Mouse (Mus musculus) CH12.LX (cell line): ENCODE results near the gene Tnfrsf1a. TPM values are rescaled to one million over a fixed set of nuclear protein-coding genes. Genes with fewer than 3 reads are reported as not detected.

Experiments
- DNase-seq: peaks from one replicate; pipeline ENCODE4 v3.0.0-alpha.2; 2013; ENCODE audit errors: extremely low read depth
- H3K27ac ChIP-seq: 2 replicates; pipeline ENCODE4 v1.5.1; 2012; ENCODE audit warnings: low read depth, mild to moderate bottlenecking, control low read depth, moderate library complexity; ENCODE audit not compliant: insufficient read depth
- H3K27me3 ChIP-seq: replicated peaks from 2 replicates; pipeline ENCODE3; 2012; ENCODE audit warnings: inconsistent platforms
- H3K36me3 ChIP-seq, 2 experiments: replicated peaks in 1 of 2; 2 replicates each; pipeline versions ENCODE3 to v1.6.1; 2012; ENCODE audit warnings: inconsistent platforms in 1 of 2, low read length in 1 of 2, mild to moderate bottlenecking in 1 of 2, mixed read lengths in 1 of 2, moderate library complexity in 1 of 2; ENCODE audit not compliant: control insufficient read depth in 1 of 2, insufficient read depth in 1 of 2
- H3K4me1 ChIP-seq, 2 experiments: 2 replicates each; pipeline ENCODE4 v1.6.1; 2012; ENCODE audit warnings: inconsistent platforms in 1 of 2, moderate library complexity in 1 of 2; ENCODE audit not compliant: insufficient read depth in 2 of 2, control insufficient read depth in 1 of 2
- H3K4me2 ChIP-seq: 2 replicates; pipeline ENCODE4 v1.6.1; 2012; ENCODE audit warnings: low read depth, mild to moderate bottlenecking, control low read depth; ENCODE audit not compliant: poor library complexity, insufficient read depth, severe bottlenecking
- H3K4me3 ChIP-seq, 3 experiments: fragments of 150-350 bp in 1 of 3; sonication (generic) in 1 of 3; replicated peaks in 1 of 3; 2 replicates each; pipeline versions ENCODE3 to v1.5.1; 2011 to 2012; ENCODE audit warnings: low read depth in 2 of 3, low read length in 2 of 3, mild to moderate bottlenecking in 2 of 3, moderate library complexity in 2 of 3, control low read depth in 1 of 3, improper control_type of control experiment in 1 of 3, inconsistent platforms in 1 of 3, mixed read lengths in 1 of 3; ENCODE audit not compliant: poor library complexity in 1 of 3
- H3K79me2 ChIP-seq: replicated peaks from 2 replicates; pipeline ENCODE4 v1.6.1; 2012; ENCODE audit warnings: mild to moderate bottlenecking, moderate library complexity; ENCODE audit not compliant: control insufficient read depth, poor library complexity, insufficient read depth, severe bottlenecking; ENCODE audit errors: extremely low read depth
- H3K9ac ChIP-seq: 2 replicates; pipeline ENCODE4 v1.6.1; 2012; ENCODE audit warnings: low read depth, mild to moderate bottlenecking, control low read depth, moderate library complexity; ENCODE audit not compliant: insufficient read depth
- H3K9me3 ChIP-seq: replicated peaks from 2 replicates; pipeline ENCODE3; 2012; ENCODE audit warnings: low read length, inconsistent platforms, mixed read lengths
- CHD2 ChIP-seq: IDR thresholded peaks from 2 replicates; pipeline ENCODE4 v1.6.1; 2011; ENCODE audit warnings: low read length, improper control_type of control experiment
- CTCF ChIP-seq, 2 experiments: IDR thresholded peaks in 1 of 2; conservative IDR thresholded peaks in 1 of 2; 2 replicates each; pipeline ENCODE4 v1.5.1; 2011 to 2012; ENCODE audit warnings: low read depth in 2 of 2, low read length in 2 of 2, improper control_type of control experiment in 1 of 2, inconsistent platforms in 1 of 2, mild to moderate bottlenecking in 1 of 2, moderate library complexity in 1 of 2
- ELF1 ChIP-seq: IDR thresholded peaks from 2 replicates; pipeline ENCODE4 v1.6.1; 2014; ENCODE audit warnings: low read depth, mild to moderate bottlenecking, inconsistent platforms, low read length, improper control_type of control experiment
- HCFC1 ChIP-seq: IDR thresholded peaks from 2 replicates; pipeline ENCODE4 v1.6.1; 2012; ENCODE audit warnings: low read depth, mild to moderate bottlenecking, inconsistent platforms, low read length, improper control_type of control experiment
- IRF4 ChIP-seq: IDR thresholded peaks from 2 replicates; pipeline ENCODE4 v1.6.1; 2014; ENCODE audit warnings: low read depth, mild to moderate bottlenecking, inconsistent platforms, low read length, improper control_type of control experiment
- JUN ChIP-seq: IDR thresholded peaks from 2 replicates; pipeline ENCODE4 v1.6.1; 2011; ENCODE audit warnings: low read depth, mild to moderate bottlenecking, low read length, improper control_type of control experiment, moderate library complexity; ENCODE audit not compliant: insufficient read depth
- JUND ChIP-seq: conservative IDR thresholded peaks from 2 replicates; pipeline ENCODE4 v1.6.1; 2011; ENCODE audit warnings: low read depth, low read length, improper control_type of control experiment
- MAFK ChIP-seq: IDR thresholded peaks from 2 replicates; pipeline ENCODE4 v1.6.1; 2011; ENCODE audit warnings: low read length, improper control_type of control experiment; ENCODE audit not compliant: insufficient replicate concordance
- MAX ChIP-seq: IDR thresholded peaks from 2 replicates; pipeline ENCODE4 v1.6.1; 2011; ENCODE audit warnings: low read length, improper control_type of control experiment
- POLR2AphosphoS2 ChIP-seq: IDR thresholded peaks from 2 replicates; pipeline ENCODE4 v1.6.1; 2011; ENCODE audit warnings: low read depth, low read length, improper control_type of control experiment
- RAD21 ChIP-seq: IDR thresholded peaks from 2 replicates; pipeline ENCODE4 v1.6.1; 2011; ENCODE audit warnings: low read depth, mild to moderate bottlenecking, low read length, improper control_type of control experiment, moderate library complexity
- SMC3 ChIP-seq: IDR thresholded peaks from 2 replicates; pipeline ENCODE4 v1.6.1; 2011; ENCODE audit warnings: low read depth, low read length, improper control_type of control experiment
- TCF12 ChIP-seq: IDR thresholded peaks from 2 replicates; pipeline ENCODE4 v1.6.1; 2014; ENCODE audit warnings: low read depth, mild to moderate bottlenecking, inconsistent platforms, low read length, improper control_type of control experiment
- UBTF ChIP-seq: IDR thresholded peaks from 2 replicates; pipeline ENCODE4 v1.6.1; 2012; ENCODE audit warnings: low read depth, mild to moderate bottlenecking, inconsistent platforms, low read length, improper control_type of control experiment, moderate library complexity
- USF1 ChIP-seq: IDR thresholded peaks from 2 replicates; pipeline ENCODE4 v1.6.1; 2014; ENCODE audit warnings: low read depth, mild to moderate bottlenecking, inconsistent platforms, low read length, improper control_type of control experiment
- USF2 ChIP-seq: conservative IDR thresholded peaks from 2 replicates; pipeline ENCODE4 v1.6.1; 2011; ENCODE audit warnings: low read depth, low read length, improper control_type of control experiment
- ZKSCAN1 ChIP-seq: IDR thresholded peaks from 2 replicates; pipeline ENCODE4 v1.6.1; 2012; ENCODE audit warnings: low read depth, inconsistent platforms, low read length, improper control_type of control experiment, borderline replicate concordance
- ZMIZ1 ChIP-seq: IDR thresholded peaks from 2 replicates; pipeline ENCODE4 v1.6.1; 2012; ENCODE audit warnings: low read depth, mild to moderate bottlenecking, inconsistent platforms, low read length, improper control_type of control experiment
- ZNF384 ChIP-seq: IDR thresholded peaks from 2 replicates; pipeline ENCODE4 v1.6.1; 2012; ENCODE audit warnings: low read depth, low read length, improper control_type of control experiment, inconsistent platforms
- dilution Hi-C: fragments of 300-500 bp; cut with MboI; formaldehyde crosslinking; loops from 2 replicates; pipeline ENCODE4 v1.14.3; 2020; ENCODE audit warnings: low sequenced_read_pairs; ENCODE audit not compliant: extremely low pct_unique_long_range_greater_than_20kb, extremely low pct_ligation_motif_present
- in situ Hi-C: fragments of 300-500 bp; cut with MboI; formaldehyde crosslinking; loops from 3 replicates; pipeline ENCODE4 v1.14.3; 2019; ENCODE audit warnings: low sequenced_read_pairs, low pct_ligation_motif_present, low pct_unique_long_range_greater_than_20kb, mixed read lengths
- polyA plus RNA-seq: library from polyadenylated mRNA; unstranded; fragments of >175 nt; gene quantifications from 2 replicates; pipeline ENCODE4 v1.2.1, GENCODE M21; 2012; ENCODE audit warnings: low read depth; ENCODE audit not compliant: insufficient read length
- total RNA-seq, 2 experiments: library from RNA; depleted of rRNA; stranded (reverse); fragments of 300-350 nt in 1 of 2; fragments of >200 nt in 1 of 2; gene quantifications; 2 replicates each; pipeline ENCODE4 v1.2.3; 2012 to 2014

Tnfrsf1a gene
- total and polyA plus RNA-seq, 3 experiments = 0.13 TPM; not detected in 2

DNA sequence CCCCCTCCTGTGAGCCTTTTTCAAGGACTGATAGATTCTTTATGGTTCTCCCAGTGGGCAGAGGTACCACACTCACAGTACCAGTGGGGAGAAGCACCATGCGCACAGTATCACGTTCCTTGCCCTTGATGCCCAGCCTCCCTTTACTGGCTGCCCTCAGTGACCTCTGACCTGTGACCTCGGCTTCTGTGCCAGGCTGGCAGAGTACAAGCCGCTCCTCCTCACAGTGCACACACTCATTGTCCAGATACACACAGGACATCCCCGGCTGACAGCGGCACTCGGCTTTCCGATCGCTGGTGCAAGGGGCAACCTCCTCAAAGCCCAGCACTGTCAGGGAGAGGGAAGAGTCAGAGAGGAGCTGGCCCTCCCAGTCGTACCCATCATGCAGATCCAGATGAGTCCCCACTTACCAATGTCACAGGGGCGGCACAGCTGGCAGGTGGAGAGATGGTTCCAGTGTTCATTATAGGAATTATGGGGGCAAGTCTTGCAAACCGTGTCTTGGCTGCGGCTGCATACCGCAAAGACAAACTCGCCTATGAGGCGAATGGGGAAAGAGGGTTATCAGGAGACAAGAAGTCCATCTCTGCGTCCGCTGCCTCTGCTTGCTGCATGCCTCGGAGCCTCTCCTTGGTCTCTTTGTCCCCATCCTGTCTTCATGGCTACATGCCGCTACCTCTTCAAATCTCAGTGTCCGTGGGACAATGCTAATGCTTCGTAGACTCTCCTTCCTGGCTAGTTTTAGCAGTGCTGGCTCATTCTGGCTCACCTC, 36.4 kb upstream of the Tnfrsf1a start:
- dilution Hi-C loops = no loop called here

DNA sequence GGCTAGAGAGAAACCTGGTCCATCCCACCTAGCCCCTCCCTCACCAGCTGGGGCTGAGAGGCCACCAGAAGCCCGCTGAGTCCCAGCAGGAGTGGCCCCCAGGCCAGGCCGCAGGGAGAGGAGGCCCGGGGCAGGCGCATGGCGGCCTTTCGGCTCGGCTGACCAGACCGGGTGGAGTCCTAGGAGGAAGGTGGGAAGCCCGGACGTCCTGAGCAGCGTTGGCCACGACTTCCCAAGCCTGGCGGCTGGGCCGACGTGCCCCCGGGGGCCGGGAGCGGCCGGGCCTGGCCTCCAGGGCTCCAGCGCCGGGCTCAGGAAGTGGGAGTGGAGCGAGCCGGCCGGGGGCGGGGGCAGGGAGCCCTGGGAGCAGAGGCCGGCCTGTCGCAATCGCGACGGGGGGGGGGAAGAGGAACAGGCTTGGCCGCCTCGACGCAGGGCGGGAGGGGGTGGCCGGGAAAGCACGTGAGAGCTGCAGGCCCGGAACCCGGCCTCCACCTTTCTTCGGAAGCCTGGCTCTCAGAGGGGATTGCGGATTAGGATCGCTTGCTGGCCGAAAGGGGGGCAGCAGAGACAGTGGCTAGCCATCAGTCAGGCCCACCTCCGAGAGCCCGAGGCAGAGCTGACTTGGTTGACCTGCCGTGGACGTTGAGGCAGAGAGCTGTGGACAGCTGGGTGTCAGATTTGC, 35.5 kb upstream of the Tnfrsf1a start, which contains the start of gene Ltbr:
TSS of gene Ltbr (minus strand) at position 340 of the 685 bp plus-strand sequence.
- no peaks in the 10 kb centered on the region for H3K4me1 ChIP-seq
- H3K4me3 ChIP-seq = no peak within 1 kb of the TSS
- DNase-seq = no peak
- H3K4me2 ChIP-seq = no peak within 1 kb of the TSS
- H3K9me3 ChIP-seq = no peaks in the 10 kb centered on the region
- H3K27ac ChIP-seq = no peak within 1 kb of the TSS
- dilution Hi-C loops = no loop called here
- in situ Hi-C loops = no loop called here
- no peak within 1 kb of the TSS for H3K9ac ChIP-seq
- no peaks in the 10 kb centered on the region for H3K36me3 ChIP-seq
- peaks cover 86% of the 10 kb centered on the region for H3K27me3 ChIP-seq
- H3K79me2 ChIP-seq = no peaks in the 10 kb centered on the region
- TF ChIP-seq RAD21 = no peak
- no peak for TF ChIP-seq USF2
- TF ChIP-seq MAFK = no peak
- TF ChIP-seq USF1 = no peak
- no peak for TF ChIP-seq CTCF (conservative IDR thresholded peaks at IDR 0.05 in 1 of 2, IDR thresholded peaks at IDR 0.05 in 1 of 2; ENCODE audit: low read depth in 2 of 2, low read length in 2 of 2)
- no peak for TF ChIP-seq UBTF
- TF ChIP-seq ZMIZ1 = no peak
- TF ChIP-seq HCFC1 = no peak
- no peak for TF ChIP-seq IRF4
- no peak for TF ChIP-seq CHD2
- TF ChIP-seq ZKSCAN1 = no peak
- TF ChIP-seq ELF1 = no peak
- TF ChIP-seq ZNF384 = no peak
- TF ChIP-seq JUN = no peak
- TF ChIP-seq JUND = no peak
- no peak for TF ChIP-seq TCF12
- no peak for TF ChIP-seq SMC3
- TF ChIP-seq POLR2AphosphoS2 = no peak

More for the DNA sequence above, 36.4 kb upstream of the Tnfrsf1a start:
- no peak for DNase-seq
- Histone ChIP-seq H3K27me3 (peaks cover 85% of the 10 kb centered on the region), H3K9me3 (no peaks in the 10 kb centered on the region), H3K9ac (no peak overlapping the region), H3K4me1 (no peaks in the 10 kb centered on the region), H3K4me3 (no peak overlapping the region), H3K4me2 (no peak overlapping the region), H3K36me3 (no peaks in the 10 kb centered on the region), H3K27ac (no peak overlapping the region), H3K79me2 (no peaks in the 10 kb centered on the region)
- TF ChIP-seq MAX (no peak), CHD2 (no peak)
- in situ Hi-C loops = no loop called here
